Mouse (Mus musculus): ENCODE data around the gene Aurkb.
A peak's percentile ranks its signal among the peaks of the same experiment; 100 is the strongest.

Aurkb gene

DNA sequence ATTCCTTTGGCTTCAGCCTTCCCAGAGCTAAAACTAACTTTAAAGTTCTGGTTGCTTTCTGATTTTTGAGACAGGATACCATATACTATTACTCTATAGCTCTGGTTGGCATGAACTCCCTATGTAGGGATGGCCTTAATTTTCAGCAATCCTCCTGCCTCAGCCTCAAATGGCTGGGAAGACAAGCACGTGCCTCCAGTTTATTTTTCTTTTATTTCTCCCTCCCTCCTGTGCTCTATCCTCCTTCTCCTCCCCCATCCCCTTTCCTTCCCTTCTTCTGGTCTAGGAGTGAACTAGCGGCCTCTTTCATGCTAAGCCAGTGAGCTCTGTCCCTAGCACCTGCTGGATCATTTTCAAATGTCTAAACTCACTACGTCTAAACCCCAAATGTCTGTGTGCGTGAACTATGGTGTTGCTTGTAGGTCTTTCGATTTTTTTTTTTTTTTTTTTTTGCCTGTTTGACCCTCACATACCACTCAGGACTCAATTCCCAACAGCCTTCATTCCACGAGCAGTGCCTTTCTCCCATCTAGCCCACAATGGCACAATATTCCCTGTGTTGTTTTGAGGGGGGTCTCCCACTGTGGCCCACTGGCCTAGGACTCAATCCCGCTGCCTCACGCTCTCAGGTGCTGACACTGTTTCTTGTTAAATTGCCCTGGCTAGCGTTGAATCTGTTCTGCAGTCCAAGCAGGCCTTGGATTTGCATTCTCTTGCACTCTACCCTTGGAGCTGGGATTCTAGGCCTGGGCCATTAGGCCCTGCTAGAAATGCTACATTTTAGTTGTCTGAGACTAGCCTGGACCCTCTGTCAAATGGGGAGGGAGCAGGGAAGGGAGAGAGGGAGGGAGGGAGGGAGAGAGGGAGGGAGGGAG, 19.0 kb downstream of the Aurkb start:
- DNase-seq (ENCODE audit: low read depth, low spot score) = no peak

GRCm38 (mm10) chr11:69065394-69065925, 20.0 kb downstream of the Aurkb start:
- no peak for DNase-seq (ENCODE audit: low read depth, low spot score)

- DNase-seq (ENCODE audit: low read depth, low spot score) = no peak
Measured at GRCm38 (mm10) chr11:69066163-69066861, 20.9 kb downstream of the Aurkb start.

- peak; percentile 77 for DNase-seq (ENCODE audit: low read depth, low spot score)
Measured at GRCm38 (mm10) chr11:69066956-69067355, 21.5 kb downstream of the Aurkb start.

DNA sequence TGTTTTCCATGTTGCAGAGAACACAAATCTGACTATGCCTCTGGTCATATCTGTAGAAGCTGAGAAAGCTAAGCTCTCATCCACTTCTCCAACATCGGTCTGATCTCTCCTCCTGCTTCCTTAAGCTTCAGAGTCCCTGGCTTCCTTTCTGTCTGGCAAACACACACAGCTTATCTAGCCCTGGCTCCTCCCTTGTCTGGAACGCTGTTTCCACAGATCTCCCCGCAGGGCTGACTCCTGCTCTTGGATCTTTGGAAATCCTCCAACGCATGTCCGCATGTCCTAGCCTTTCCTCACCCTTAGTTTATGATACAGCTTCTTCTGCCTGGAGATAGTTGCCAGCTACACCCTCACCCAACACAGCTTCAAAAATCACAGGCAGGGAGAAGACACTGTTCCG, 22.2 kb downstream of the Aurkb start:
- DNase-seq (ENCODE audit: low read depth, low spot score) = no peak

DNA sequence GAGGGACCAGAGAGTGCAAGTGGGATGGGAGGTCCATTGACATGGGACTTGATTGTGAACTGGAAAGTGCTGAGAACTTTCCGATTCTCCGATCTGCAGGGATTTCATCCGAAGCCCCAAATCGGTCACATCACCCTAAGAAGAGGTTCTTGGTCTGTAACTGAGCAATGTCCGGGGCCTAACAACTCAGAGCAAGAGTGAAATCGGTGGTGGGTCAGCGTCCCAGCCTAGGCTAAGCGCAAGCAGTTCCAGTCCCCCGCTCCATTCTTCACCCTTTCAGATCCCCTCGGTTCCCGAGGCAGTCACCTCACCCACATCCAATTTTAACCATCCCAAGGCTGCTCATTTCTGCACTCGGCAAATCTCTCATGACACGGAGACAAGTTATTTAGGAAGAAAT, 24.6 kb downstream of the Aurkb start:
- no peak for DNase-seq (ENCODE audit: low read depth, low spot score)

GRCm38 (mm10) chr11:69070590-69071222, 25.3 kb downstream of the Aurkb start, which contains the start of gene Tmem107:
Gene Tmem107, plus strand, starts transcription at chr11:69070806.
- peak; percentile 86 for DNase-seq (ENCODE audit: low read depth, low spot score)

- no peak for DNase-seq (ENCODE audit: low read depth, low spot score)
Measured at GRCm38 (mm10) chr11:69071262-69071661, 25.8 kb downstream of the Aurkb start.

DNA sequence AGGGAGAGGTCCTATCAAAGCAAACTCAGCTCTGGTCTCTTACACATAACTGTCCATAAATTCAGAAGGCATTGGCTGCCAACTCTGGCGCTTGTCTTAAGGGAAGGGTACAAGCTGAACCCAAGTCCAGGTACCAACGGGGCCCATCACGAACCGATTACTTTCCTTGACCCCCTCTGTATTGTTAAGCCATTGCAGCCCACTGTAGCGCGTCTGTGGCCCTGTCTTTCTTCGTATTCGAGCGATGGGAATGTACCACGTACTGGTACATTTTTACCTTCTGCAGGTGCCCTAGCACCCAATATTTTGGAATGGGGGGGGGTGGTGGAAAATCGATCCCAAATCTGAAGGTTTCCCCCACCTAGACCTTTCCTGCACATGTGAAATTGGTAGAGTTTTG, 26.8 kb downstream of the Aurkb start:
- DNase-seq (ENCODE audit: low read depth, low spot score) = no peak

DNA sequence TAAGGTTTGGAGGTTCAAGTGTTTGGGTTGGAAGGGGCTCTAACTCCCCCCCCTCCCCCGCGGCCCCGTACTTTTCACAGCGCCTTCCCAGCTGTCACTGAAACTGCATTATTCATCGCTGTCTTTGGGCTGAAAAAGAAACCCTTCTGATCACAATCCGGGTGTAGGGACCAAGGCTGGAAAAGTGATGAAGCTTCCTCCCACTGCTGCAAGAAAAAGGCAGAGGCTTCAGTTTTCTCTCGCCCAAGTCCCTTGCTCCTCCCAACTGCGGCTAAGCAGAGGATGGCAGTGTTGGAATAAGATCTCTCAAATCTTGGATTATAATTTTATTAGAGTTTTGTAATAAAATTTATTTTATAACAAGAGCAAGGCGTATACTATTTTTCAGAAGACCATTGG, 27.2 kb downstream of the Aurkb start:
- DNase-seq (ENCODE audit: low read depth, low spot score) = no peak

DNA sequence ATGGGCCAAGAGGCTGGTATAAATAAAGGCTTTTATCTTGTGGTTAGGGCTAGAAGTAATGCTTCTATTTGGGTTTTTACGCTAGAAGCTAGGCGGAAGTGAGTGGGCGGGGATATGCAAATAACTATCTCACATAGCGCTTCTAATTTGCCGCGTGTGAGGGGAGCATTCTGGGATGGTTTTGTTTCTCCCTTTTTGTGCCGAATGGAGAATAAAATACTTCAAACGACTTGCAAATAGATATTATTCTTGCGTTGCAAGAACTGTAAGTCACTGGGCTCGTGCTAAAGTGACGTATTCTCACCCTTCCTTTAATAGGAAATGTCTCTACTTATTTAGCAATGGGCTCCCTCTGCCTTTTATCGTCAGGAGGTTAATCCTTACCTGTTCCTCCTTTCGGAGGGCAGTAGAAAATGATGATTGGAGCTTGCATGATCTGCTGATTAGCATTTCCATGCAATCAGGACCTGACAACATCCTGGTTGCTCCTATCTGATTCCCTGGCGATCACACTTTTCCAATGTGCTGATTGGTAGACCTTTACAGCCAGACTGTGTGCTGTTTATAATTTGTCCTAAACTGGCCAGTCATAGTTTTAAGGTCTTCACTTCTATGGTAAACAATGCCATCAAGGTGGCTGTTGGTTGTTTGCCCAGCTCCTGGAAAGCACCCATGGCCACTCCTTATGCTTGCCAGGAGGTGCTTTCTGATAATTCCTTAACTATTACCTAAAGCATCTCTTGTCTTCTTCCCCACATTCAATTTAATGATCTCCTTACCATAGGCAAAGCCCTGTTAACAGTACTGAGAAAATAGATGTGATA, 27.8 kb downstream of the Aurkb start:
- peak; percentile 93 for DNase-seq (ENCODE audit: low read depth, low spot score)

DNA sequence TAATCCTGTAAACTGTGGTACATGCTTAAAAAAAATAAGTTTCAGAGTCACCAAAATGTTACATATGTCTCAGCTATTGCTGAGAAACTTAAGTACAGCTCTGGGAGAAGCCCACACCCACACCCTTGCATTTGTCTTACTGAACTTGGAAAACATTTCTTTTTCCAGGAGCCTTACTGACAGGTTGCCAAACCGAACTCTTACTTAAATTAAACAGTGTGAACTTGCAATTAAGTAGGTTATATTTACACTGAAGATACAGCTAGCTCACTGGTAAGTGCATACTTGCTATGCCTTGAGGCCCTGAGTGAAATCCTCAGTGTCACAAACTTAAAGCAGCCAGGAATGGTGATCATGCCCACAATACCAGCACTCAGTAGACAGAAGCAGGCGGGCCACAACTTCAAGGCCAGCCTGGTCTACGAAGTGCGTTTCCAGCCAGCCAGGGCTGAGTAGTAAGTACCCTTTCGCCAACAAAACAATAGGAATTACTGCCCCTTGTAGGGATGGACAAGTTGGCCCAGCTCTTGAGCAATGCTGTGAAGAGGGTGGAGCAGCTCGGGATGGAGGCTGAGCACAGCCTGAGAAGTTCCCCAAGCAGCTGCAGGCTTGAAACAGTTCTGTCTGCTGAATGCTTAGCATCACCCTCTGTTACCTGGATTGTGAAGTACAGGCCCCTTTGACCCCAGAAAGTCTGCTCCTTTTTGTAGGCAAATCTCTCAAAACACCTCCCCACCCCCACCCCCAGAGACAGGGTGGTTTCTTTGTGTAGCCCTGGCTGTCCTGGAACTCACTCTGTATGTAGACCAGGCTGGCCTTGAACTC, 28.7 kb downstream of the Aurkb start:
- no peak for DNase-seq (ENCODE audit: low read depth, low spot score)

GRCm38 (mm10) chr11:69074776-69075069, 29.3 kb downstream of the Aurkb start:
- DNase-seq (ENCODE audit: low read depth, low spot score) = no peak

DNA sequence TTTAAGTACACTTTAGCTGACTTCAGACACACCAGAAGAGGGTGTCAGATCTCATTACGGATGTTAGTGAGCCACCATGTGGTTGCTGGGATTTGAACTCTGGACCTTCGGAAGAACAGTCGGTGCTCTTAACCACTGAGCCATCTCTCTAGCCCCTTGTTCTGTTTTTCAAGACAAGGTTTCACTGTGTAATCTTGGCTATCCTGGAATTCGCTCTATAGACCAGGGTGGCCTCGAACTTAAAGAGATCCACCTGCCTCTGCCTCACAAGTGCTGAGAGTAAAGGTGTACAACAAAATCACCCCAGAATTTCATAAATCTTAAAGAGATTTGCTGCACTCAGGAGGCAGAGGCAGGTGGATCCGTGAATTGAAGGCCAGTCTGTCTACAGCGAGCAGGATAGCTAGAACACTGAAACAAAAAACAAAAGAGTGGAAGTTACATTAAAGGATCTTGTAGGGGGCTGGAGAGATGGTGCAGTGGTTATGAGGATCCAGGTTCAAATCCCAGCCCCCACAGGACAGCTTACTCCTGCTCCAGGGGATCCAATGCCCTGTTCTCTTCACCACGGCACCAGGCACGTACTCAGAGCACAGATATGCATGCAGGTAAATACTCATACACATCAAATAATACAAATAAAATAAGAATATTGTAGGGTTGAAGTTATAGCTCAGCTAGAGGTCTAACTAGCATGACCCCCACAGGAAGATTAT, 30.5 kb downstream of the Aurkb start:
- no peak for DNase-seq (ENCODE audit: low read depth, low spot score)

- DNase-seq (ENCODE audit: low read depth, low spot score) = no peak
Measured at GRCm38 (mm10) chr11:69076572-69076971, 31.1 kb downstream of the Aurkb start.

DNA sequence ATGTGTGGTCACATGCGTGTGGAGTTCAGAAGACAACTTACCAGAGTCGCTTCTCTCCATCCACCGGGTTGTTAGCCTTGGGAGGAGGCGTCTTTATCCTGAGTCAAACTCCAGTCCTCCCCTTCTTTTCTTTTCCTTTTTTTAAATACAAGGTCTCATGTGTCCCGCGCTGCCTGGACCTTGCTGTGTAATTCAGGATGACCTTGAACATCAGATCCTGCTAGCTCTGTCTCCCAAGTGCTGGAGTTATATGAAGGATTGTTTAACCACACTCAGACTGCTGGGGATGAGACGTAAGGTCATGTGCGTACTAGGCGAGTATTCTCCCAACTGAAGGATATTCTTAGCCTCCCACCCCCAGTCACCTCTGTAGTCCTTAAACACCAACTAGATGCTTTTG, 31.9 kb downstream of the Aurkb start:
- DNase-seq (ENCODE audit: low read depth, low spot score) = no peak

DNA sequence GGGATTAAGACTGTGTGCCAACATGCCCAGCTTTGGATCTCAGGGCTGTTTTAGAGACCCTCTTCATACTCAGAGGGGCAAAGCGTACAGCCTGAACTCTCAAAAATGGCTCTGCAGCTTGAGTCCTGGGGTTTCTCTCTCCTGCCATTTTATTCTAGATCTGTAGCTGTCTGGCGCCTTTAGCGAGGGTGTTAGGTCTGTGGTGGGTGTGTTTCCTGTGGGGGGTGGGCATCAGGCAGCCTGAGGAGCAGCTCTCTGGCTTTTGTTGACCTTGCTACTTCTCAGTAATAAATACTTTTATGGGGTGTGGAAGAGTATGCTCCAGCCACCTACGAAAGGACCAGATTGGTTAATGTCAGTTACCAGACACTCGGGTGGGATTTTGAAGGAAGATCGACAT, 32.6 kb downstream of the Aurkb start:
- DNase-seq (ENCODE audit: low read depth, low spot score) = no peak

DNA sequence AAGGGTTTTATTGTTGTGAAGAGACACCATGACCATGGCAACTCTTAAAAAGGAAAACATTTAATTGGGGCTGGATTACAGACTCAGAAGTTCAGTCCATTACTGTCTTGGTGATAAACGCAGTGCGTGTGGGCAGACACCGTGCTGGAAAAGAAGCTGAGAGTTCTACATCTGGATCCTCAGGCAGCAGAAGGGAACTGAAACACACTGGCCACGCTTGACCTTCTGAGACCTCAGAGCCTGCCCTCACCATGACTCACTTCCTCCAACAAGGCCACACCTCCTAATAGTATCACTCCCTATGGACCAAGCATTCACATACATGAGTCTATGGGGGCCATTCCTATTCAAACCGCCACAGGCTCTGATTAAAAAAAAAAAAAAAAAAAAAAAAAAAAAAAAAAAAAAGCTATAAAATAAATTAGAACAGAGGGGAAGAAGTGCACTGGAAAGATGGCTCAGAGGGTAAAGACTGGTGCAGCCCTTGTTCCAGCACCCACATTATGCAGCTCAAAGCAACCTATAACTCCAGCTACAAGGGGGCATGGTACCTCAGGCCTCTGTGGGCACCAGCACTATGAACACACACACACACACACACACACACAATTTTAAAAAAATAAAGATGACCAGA, 33.5 kb downstream of the Aurkb start:
- DNase-seq (ENCODE audit: low read depth, low spot score) = no peak

DNA sequence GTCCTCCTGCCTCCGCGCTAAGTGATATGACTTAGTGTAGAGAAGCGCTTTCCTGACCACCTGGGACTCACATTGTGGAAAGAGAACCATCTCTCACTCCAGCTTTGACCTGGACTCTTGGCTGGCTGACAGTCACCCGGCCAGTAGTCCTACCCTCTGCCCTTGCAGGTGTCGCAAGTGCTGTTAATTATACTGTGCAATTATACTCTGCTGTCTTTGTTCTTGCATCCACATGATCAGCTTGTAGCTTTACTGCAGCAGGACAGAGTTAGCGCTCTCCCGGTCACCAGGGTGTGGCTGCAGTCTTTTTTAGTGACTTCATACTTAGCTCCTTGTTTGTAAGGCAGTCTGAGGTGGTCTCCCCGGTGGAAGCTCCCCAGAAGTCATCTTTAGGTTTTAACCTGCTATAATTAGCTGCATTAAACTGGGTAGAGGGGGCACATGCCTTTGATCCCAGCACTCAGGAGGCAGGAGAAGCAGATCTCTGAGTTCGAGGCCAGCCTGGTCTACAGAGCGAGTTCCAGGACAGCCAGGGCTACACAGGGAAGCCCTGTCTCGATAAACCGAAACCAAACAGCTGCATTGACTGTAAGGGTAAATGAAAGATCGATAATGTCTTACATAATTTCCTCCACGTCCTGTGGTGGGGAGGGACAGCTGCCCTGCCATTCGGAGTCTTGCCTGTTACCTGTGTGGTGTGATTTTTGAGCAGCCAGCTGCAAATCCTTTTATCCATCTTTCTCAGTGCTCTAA, 34.8 kb downstream of the Aurkb start:
- DNase-seq (ENCODE audit: low read depth, low spot score) = no peak
